ENCODE assay signal across 8 mouse cellular contexts in the genomic region with DNA sequence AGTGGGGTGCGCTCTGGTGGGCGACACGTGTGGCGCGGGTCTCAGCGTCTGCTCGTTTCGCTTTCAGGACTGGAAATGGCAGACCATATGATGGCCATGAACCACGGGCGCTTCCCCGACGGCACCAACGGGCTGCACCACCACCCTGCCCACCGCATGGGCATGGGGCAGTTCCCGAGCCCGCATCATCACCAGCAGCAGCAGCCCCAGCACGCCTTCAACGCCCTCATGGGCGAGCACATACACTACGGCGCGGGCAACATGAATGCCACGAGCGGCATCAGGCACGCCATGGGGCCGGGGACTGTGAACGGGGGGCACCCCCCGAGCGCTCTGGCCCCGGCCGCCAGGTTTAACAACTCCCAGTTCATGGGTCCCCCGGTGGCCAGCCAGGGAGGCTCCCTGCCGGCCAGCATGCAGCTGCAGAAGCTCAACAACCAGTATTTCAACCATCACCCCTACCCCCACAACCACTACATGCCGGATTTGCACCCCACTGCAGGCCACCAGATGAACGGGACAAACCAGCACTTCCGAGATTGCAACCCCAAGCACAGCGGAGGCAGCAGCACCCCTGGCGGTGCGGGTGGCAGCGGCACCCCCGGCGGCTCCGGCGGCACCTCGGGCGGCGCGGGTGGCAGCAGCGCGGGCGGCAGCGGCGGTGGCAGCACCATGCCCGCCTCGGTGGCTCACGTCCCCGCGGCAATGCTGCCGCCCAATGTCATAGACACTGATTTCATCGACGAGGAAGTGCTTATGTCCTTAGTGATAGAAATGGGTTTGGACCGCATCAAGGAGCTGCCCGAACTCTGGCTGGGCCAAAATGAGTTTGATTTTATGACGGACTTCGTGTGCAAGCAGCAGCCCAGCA. TPM values are rescaled to one million over a fixed set of nuclear protein-coding genes. Genes with fewer than 3 reads are reported as not detected.
DNase-seq lines count a peak whose midpoint lies in the region; ATAC-seq and TF ChIP-seq lines count a peak whose summit lies in the region.

No protein-coding gene starts in this region.

- peaks cover 18% of the 10 kb centered on the region for H3K36me3 ChIP-seq in G1E (replicated peaks)
- H3K36me3 ChIP-seq in hindbrain, embryonic 14.5 days (replicated peaks; ENCODE audit: control insufficient read depth, insufficient read depth) = 0 out of 2 replicates have a peak, but pooled peaks cover 6% of the 10 kb centered on the region

- H3K4me3 ChIP-seq in G1E (ENCODE audit: low read depth, low read length) = peak overlapping the region; percentile 98
- H3K4me3 ChIP-seq in cerebellum, adult 2 months (replicated peaks; ENCODE audit: insufficient read depth, low read depth, low read length) = peak overlapping the region; percentile 83
- peak overlapping the region; percentile 84 for H3K4me3 ChIP-seq in hindbrain, embryonic 14.5 days (replicated peaks; ENCODE audit: low read length)

- H3K4me2 ChIP-seq in hindbrain, embryonic 14.5 days (replicated peaks) = peak overlapping the region; percentile 57

- ATAC-seq in G1E (ENCODE audit: extremely low read depth, insufficient number of reproducible peaks, low FRiP score, poor library complexity, severe bottlenecking) = no peak
- ATAC-seq in hindbrain, embryonic 14.5 days (ENCODE audit: low FRiP score) = peak; percentile 24

- peak overlapping the region; percentile 96 for H3K9ac ChIP-seq in hindbrain, embryonic 14.5 days

- H3K27me3 ChIP-seq in G1E (ENCODE audit: insufficient read depth, low read length) = no peaks in the 10 kb centered on the region
- H3K27me3 ChIP-seq in cerebellum, adult 2 months (ENCODE audit: control insufficient read depth, insufficient read depth, low read length) = no peaks in the 10 kb centered on the region
- no peaks in the 10 kb centered on the region for H3K27me3 ChIP-seq in hindbrain, embryonic 14.5 days (ENCODE audit: control insufficient read depth, insufficient read depth, low read length)

- peak; percentile 28 for DNase-seq in G1E (ENCODE audit: low spot score)
- peak; percentile 67 to 81 for DNase-seq in cerebellum, adult 2 months
- DNase-seq in frontal cortex, postnatal 25 days (ENCODE audit: low spot score in 2 of 2) = peak; percentile 52 to 56
- DNase-seq in hindbrain, embryonic 14.5 days (ENCODE audit: low spot score) = peak; percentile 50
- DNase-seq in left cerebral cortex, adult 18-20 months (ENCODE audit: low spot score in 2 of 2) = peak; percentile 64 to 83
- DNase-seq in lung, postnatal 4 days = peak; percentile 86 to 88
- DNase-seq in retina, postnatal 1 day = peak; percentile 77
- peak; percentile 54 to 69 for DNase-seq in urinary bladder, adult 18-20 months (ENCODE audit: low spot score in 2 of 2)

- H3K4me1 ChIP-seq in G1E (ENCODE audit: insufficient read depth, low read depth, low read length) = peaks cover 65% of the 10 kb centered on the region
- peaks cover 4% of the 10 kb centered on the region; the same call in 1 of the 2 replicates for H3K4me1 ChIP-seq in cerebellum, adult 2 months (ENCODE audit: control insufficient read depth, insufficient read depth, low read length)
- H3K4me1 ChIP-seq in hindbrain, embryonic 14.5 days (replicated peaks; ENCODE audit: control insufficient read depth, insufficient read depth, low read length) = peaks cover 28% of the 10 kb centered on the region; the same call in 1 of the 2 replicates

- TF ChIP-seq CTCF in G1E (IDR thresholded peaks at IDR 0.05; ENCODE audit: low read depth, low read length) = no peak
- 0 out of 2 replicates have a peak, but pooled peaks have one; percentile 24 for TF ChIP-seq CTCF in cerebellum, adult 2 months (IDR thresholded peaks at IDR 0.05; ENCODE audit: borderline replicate concordance, insufficient read depth, low read depth, low read length)

- peak overlapping the region; percentile 78 for H3K27ac ChIP-seq in cerebellum, adult 2 months (ENCODE audit: insufficient read depth, low read length)
- H3K27ac ChIP-seq in hindbrain, embryonic 14.5 days = peak overlapping the region; percentile 99

- TF ChIP-seq POLR2A in cerebellum, adult 2 months (IDR thresholded peaks at IDR 0.05; ENCODE audit: borderline replicate concordance, insufficient read depth, low read length) = no peak

- no peaks in the 10 kb centered on the region for H3K9me3 ChIP-seq in G1E (replicated peaks)
- H3K9me3 ChIP-seq in hindbrain, embryonic 14.5 days (ENCODE audit: control insufficient read depth, low read length) = no peaks in the 10 kb centered on the region

- 1% methylated on average over 65 of the region's 65 CpGs for WGBS in cerebellum, adult 2 months
- under 1% methylated on average over 62 of the region's 65 CpGs for WGBS in hindbrain, embryonic 14.5 days

RNA-seq across cellular contexts. Expression of a gene that starts 1.1 kb away (rescaled TPM):
- total RNA-seq in G1E (2014; fragmentation: Nextera tagmentation) (273 and 316 TPM in 2 replicates), G1E (2017) (23.8 and 26.8 TPM in 2 replicates)
- polyA plus RNA-seq in G1E (2012) = 231 and 269 TPM in 2 replicates
- 99.1 and 110 TPM in 2 replicates for polyA plus RNA-seq in cerebellum, adult 2 months (2012; rRNA removed)
- polyA plus RNA-seq in hindbrain, embryonic 14.5 days (2014; fragmentation: Nextera tagmentation; extraction: Ambion mirVana) = 82.2 and 85.3 TPM in 2 replicates
- 10 to 100 TPM; 34.9 to 51.7 TPM for total RNA-seq in left cerebral cortex, adult 18-20 months (2021)

Comparison
In these comparisons a context has a peak if more than half of its experiments do, and no peak if none do; other contexts are left out.
1. DNase-seq: peak in every context shown above with its lines; median percentile 87 in lung, postnatal 4 days; 77 in retina, postnatal 1 day; 74 in cerebellum, adult 2 months; 74 in left cerebral cortex, adult 18-20 months; 62 in urinary bladder, adult 18-20 months; 54 in frontal cortex, postnatal 25 days; 50 in hindbrain, embryonic 14.5 days; 28 in G1E.